Mouse (Mus musculus) left cerebral cortex, postnatal 36 days (tissue): Measurements from ENCODE around the gene Mrpl44. TPM values are rescaled to one million over a fixed set of nuclear protein-coding genes. Genes with fewer than 3 reads are reported as not detected.

Experiments
- DNase-seq, 2 experiments: peaks; one replicate each; pipeline ENCODE4 v3.0.0; 2021 to 2022; ENCODE audit warnings: low spot score in 2 of 2, mixed read lengths in 1 of 2
- intact Hi-C: fragments of 180-260 bp; cut with DNase I; formaldehyde crosslinking; loops from one replicate; pipeline ENCODE4 v1.15.1; 2025
- total RNA-seq, 2 experiments: library from RNA; stranded (reverse); gene quantifications; 2 replicates each; pipeline ENCODE4 v1.2.3; 2021

The Mrpl44 gene
- 10 to 100 TPM; 26.8 to 27.0 TPM for total RNA-seq

DNA sequence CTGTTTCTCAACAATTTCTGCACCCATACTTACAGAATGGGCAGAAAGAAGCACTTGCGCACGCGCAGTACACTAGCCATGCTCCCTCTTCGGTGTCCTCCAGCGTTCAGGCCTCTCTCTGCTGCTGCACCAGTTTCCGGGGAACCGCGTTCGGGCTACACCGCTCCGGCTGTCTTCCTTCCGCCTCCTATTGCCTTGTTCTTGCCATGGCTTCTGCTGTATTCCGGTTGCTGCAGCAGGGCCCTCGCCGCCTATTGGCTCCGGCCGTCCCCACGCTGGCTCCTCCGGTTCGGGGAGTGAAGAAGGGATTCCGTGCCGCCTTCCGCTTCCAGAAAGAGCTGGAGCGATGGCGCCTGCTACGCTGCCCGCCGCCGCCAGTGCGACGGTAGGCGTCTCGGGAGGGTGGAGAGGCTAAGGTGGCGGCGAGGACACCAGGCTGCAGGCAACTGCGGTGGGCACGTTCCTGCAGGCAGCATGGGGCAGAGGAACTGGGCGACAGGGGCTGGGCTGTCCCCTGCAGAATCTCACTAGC lies at the start of gene Mrpl44, which contains the start of gene Wdfy1:
Gene Mrpl44, plus strand, starts transcription at position 92 of the 532 bp plus-strand sequence.
Gene Wdfy1, minus strand, starts transcription at position 217 of the 532 bp plus-strand sequence.
- peak; percentile 99 for DNase-seq
- intact Hi-C loops, result no loop called here

GRCm38 (mm10) chr1:79734794-79735193 lies 41.0 kb upstream of the Mrpl44 start:
- intact Hi-C loops, result no loop called here
- no peak for DNase-seq

- DNase-seq, result no peak
- intact Hi-C loops, result no loop called here
Measured at GRCm38 (mm10) chr1:79736408-79736807, 39.4 kb upstream of the Mrpl44 start.

DNA sequence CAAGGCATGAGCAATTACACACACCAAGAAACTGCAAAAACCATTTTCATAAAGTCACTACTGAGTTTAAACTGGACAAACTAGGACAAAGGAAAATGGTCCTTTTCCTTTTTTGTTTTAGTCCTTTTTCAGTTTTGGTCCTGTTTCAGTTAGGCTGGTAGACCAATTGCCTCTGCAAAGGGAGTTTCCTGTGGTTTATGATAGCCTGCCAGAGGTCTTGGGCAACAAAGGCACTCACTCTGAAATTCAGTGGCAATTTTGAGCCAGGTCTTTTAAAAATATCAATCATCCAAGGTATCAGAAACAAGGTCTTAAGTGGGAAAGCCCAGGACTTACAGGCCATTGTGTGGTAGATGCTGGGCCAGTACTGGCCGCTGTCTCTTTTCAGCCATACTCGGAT lies 36.1 kb upstream of the Mrpl44 start:
- no peak for DNase-seq
- intact Hi-C loops, result no loop called here

GRCm38 (mm10) chr1:79741002-79741401 lies 34.8 kb upstream of the Mrpl44 start:
- no peak for DNase-seq
- intact Hi-C loops, result no loop called here

GRCm38 (mm10) chr1:79742949-79743348 lies 32.9 kb upstream of the Mrpl44 start:
- no peak for DNase-seq
- intact Hi-C loops, result no loop called here

GRCm38 (mm10) chr1:79743385-79743784 lies 32.4 kb upstream of the Mrpl44 start:
- intact Hi-C loops, result no loop called here
- DNase-seq, result no peak

DNA sequence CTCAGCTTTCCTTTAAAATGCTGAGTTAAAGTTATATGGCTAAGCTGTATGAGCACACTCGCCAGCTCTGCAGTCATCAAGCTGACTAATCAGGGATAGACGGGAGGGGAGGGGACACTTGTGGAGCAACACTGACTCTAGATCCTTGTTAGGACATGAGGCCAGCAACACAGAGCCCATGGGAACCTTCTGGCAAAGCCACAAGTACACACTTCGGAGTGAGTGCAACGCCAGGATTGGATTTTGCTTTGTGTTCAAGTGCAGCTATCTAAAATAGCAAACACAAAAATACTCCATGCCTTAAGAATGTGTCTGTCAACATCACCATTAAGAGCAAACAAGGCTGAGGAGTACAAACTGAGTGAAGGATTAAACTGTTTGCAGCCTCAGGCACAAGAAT lies 29.8 kb upstream of the Mrpl44 start:
- intact Hi-C loops, result no loop called here
- no peak for DNase-seq

- intact Hi-C loops, result no loop called here
- no peak for DNase-seq
Measured at GRCm38 (mm10) chr1:79751186-79751585, 24.6 kb upstream of the Mrpl44 start.

- no peak for DNase-seq
- intact Hi-C loops, result no loop called here
Measured at GRCm38 (mm10) chr1:79752015-79752695, 23.7 kb upstream of the Mrpl44 start.

- DNase-seq, result no peak
- intact Hi-C loops, result no loop called here
Measured at GRCm38 (mm10) chr1:79752714-79753340, 23.0 kb upstream of the Mrpl44 start.

GRCm38 (mm10) chr1:79753456-79753855 lies 22.4 kb upstream of the Mrpl44 start:
- intact Hi-C loops, result no loop called here
- DNase-seq, result no peak

DNA sequence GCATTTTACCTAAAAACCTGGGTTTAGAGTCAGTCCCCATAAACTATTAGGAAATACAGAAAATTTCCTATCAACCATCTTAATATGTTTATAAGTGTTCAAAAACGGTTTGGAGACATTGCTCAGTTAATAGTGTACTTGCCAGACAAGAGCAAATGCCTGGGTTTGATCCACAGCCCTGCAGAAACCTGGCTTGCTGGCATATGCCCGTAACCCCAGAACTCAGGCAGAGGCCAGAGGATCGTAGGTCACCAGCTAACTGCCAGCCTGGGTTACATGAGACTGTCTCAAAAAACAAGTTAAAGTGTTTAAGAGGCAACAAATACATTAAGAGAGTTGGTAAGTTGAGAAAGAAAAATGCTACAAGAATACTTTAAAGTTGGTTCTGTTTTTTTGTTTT lies 20.9 kb upstream of the Mrpl44 start:
- intact Hi-C loops, result no loop called here

DNA sequence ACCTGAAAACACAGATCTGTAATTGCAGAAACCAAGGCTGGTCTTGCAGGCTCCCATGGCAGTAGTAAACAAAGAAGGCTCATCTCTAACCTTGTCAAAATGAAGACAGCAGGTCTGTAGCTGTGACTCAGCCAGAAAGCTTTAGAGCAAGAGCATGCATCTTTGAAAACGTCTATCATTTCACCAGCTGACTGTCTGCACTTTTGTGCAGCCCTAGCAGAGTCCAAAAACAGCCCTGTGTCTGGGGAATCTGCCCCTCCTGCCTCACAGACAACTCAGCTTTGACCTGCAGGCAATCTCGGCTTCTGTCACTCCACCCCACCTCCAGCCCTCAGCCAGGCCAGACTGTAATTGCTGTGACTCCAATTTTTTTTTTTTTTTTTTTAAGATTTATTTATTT lies 20.4 kb upstream of the Mrpl44 start:
- intact Hi-C loops, result no loop called here
- no peak for DNase-seq

More for the DNA sequence above, 20.9 kb upstream of the Mrpl44 start:
- DNase-seq, result no peak

DNA sequence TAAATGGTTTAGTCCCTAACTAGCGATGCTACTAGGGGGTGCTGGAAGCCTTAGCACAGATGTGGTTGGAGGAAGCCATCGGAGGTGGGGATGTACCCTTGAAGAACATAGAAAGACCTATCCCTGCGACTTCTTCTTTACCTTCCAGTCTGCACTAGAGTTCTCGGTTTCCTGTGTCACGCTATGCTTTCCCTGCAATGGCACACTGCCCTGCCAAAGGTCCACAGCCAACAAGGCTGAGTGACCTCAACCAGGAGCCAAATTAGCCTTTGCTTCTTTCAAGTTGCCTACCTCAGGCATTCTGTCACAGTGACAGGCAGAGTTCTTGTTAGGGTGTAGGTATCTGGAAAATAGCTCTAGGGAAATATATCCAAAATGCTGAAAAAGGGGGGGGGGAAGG lies 19.4 kb upstream of the Mrpl44 start:
- no peak for DNase-seq
- intact Hi-C loops, result no loop called here

- intact Hi-C loops, result no loop called here
- no peak for DNase-seq
Measured at GRCm38 (mm10) chr1:79757161-79757560, 18.7 kb upstream of the Mrpl44 start.

GRCm38 (mm10) chr1:79757597-79757996 lies 18.2 kb upstream of the Mrpl44 start:
- intact Hi-C loops, result no loop called here
- DNase-seq, result no peak

GRCm38 (mm10) chr1:79759006-79759405 lies 16.8 kb upstream of the Mrpl44 start:
- no peak for DNase-seq
- intact Hi-C loops, result no loop called here

- intact Hi-C loops, result no loop called here
- DNase-seq, result no peak
Measured at GRCm38 (mm10) chr1:79759436-79759972, 16.3 kb upstream of the Mrpl44 start.

GRCm38 (mm10) chr1:79760656-79761055 lies 15.2 kb upstream of the Mrpl44 start:
- DNase-seq, result no peak
- intact Hi-C loops, result no loop called here
